Mouse (Mus musculus) testis, postnatal 14 days (tissue): ENCODE measurements around the gene Egfl6.
"Not testable (repeated sequence)": the region's sequence is repeated elsewhere in the genome, so short reads cannot be mapped to it uniquely, and the experiment has no call there.

Source experiments
- DNase-seq: peaks from one replicate; pipeline ENCODE4 v3.0.0; 2021; ENCODE audit warnings: low spot score

Egfl6 gene

DNA sequence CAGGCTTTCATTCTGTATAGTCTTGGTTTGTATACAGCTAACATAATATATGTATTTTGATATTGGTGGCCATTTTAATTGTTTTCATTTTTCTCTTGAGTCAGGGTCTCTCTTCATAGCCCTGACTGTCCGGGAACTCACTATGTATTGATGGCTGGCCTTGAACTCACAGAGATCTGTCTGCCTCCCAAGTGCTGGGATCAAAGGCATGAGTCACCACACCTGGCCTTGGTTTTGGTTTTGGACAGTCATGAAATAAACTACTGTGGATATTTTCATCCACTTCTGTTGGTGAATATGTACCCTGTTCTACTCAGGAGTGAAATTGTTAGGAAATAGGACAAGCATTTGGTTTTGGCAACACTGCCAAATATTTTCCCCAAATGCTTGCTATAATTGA lies 68.9 kb downstream of the Egfl6 start:
- no peak for DNase-seq

- DNase-seq = no peak
Measured at GRCm38 (mm10) chrX:166515923-166516322, 69.6 kb downstream of the Egfl6 start.

DNA sequence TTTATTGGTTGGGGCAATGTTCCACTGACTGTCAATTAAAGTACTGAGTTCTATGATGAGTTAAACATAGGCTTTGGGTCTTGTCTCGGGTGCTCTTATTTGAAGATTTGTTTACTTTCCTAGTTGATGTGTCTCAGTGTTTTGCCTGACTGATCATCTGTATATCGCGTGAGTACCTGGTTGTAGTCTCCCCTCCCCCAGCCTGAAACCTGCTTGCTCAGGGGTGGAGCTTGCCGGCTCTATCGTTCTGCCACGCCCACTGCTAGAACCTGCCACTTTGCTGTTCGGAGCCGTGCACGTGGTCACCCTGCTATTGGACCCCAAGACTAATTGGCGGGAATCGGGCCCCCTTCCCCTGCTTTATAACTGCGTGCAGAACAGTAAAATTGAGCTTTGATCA lies 71.5 kb downstream of the Egfl6 start:
- DNase-seq = not testable (repeated sequence)

GRCm38 (mm10) chrX:166512071-166512470 lies 73.4 kb downstream of the Egfl6 start:
- DNase-seq = no peak

DNA sequence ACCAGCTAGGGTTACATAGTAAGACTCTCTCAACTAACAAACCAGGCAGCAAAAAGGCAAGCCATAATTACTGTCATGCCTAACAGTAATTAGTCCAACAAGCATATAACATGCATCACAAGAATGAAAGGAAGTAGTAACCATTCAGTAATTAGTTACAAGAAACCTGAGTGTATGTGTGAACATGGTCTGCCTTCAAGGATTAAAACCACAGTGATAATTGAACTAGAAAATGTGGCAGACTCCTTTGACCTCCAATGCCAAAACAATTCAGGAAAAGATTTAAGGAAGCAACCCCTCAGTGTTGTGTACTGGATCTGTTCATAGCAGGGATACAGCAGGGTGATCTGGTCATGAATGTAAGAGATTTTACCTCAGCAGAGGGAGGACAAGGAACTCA lies 74.4 kb downstream of the Egfl6 start:
- no peak for DNase-seq

DNA sequence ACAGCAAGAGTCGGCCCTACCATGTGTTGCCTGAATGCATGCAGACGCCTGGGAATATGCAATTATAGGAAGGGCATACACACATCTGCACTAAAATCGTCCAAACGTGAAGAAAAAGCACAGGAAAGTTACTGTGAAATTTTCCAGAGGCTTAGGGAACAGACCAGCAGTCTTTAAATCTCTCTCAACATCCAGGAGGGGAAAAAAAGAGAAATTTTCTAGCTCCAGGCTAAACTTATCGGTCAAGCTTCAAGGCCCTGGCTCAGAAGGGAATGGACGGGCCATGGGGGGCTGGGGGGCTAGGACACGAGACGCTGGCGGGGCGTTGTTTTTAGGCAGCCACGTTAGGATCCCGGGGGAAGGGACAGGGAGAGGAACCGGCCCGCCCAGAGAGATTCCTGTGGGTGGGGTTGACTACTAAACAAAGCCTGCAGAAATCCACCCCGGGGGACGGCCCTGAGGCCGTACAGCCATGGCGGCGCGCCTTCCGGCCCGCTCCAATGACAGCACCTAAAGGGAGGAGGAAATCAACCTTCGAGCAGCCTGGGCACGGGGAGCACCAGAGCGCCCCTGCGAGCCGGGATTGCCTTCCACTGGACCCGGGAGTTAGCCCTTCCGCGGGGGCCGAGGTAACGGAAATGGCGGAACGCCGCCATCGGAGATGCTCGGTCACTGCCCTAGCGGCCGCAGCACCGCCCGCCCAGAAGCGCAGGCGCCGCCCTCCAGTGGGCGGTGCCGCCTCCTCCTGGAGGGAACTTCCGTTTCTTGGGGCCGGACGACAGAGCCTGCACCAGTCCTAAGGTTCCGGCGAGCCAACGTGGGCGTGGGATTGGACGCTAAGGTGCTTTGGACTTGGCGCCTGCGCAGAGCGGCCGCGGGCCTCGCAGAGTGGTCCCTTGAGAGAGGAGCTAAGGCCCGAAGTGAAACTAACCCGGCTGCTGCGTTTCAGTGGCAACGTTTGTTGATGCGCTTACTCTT lies 75.5 kb downstream of the Egfl6 start:
- peak; percentile 94 for DNase-seq

- no peak for DNase-seq
Measured at GRCm38 (mm10) chrX:166504421-166504820, 81.1 kb downstream of the Egfl6 start.

DNA sequence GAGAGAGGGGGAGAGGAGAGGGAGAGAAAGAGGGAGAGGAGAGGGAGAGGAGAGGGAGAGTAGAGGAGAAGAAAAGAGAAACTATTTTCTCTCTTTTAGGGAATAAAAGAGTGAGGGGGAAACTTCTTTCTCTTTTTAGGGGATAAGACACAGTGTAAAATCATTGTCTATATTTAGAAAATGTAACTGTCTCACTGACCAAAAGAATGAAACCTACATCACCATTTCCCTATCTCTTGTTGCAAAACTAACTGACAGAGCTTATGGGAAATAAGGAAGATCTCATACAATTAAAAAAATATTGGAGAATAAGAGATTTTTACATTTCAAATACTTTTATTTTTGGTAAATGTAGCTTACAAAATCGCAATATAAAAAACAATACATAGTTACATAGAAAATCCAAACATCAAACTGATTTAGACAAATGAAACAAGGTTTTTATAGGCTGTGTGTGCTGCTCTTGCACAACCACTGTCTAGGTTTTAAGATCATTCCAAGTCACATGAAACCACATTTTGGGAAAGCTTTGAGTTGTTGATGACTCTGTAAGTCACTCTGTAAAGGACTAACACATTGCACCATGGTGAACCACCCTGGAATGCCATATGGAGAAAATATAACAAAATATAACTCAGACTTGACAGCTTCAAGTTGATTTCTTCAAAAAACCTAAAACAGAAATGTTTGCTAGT lies 85.9 kb downstream of the Egfl6 start:
- no peak for DNase-seq

- no peak for DNase-seq
Measured at GRCm38 (mm10) chrX:166497771-166498170, 87.7 kb downstream of the Egfl6 start.

- no peak for DNase-seq
Measured at GRCm38 (mm10) chrX:166495052-166495451, 90.5 kb downstream of the Egfl6 start.

GRCm38 (mm10) chrX:166479365-166479983 lies 106.0 kb downstream of the Egfl6 start, which contains the start of gene Rab9:
Rab9 (minus strand) TSS chrX:166479867.
- DNase-seq = peak; percentile 96

DNA sequence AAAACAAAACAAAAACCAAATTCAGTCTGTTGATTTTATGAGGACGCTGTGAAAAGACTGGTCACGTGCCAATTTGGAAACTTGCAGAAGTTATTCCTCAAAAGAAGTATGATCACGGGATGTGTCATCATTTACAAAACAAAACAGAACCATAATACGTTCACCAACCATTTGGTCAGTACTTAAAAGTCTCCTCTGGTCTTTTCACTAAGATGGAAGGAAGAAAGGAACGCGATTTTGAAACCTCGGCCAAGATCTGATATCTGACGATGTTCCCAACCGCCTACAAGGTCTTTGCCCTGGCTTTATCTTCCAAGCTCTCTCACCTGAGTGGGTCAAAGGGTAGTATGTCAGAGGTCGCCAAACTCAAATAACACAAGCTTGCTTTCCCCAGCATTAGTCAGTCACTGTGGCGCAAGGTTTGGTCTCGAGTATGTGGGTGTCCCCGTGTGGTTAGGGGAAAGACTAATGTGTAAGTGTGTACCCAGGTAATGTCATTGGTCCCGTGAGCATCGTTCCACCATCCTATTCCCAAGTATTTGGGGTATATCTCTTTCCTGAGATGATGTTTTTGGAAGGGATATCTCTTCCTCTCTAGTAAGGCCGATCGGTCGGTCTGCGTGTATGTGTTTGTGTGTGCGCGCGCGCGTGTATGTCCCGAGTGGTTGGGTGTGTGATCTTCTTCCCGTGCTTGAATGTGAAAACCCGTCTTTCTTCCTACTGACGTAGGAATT lies 106.7 kb downstream of the Egfl6 start:
- DNase-seq = peak; percentile 8

- no peak for DNase-seq
Measured at GRCm38 (mm10) chrX:166477393-166477792, 108.1 kb downstream of the Egfl6 start.
